Mouse (Mus musculus) MN1 (cell line): ENCODE data around the gene Rela.

ENCODE experiments used
- DNase-seq: peaks from one replicate; pipeline ENCODE4 v3.0.0-alpha.2; 2016; ENCODE audit warnings: low spot score

Rela gene

DNA sequence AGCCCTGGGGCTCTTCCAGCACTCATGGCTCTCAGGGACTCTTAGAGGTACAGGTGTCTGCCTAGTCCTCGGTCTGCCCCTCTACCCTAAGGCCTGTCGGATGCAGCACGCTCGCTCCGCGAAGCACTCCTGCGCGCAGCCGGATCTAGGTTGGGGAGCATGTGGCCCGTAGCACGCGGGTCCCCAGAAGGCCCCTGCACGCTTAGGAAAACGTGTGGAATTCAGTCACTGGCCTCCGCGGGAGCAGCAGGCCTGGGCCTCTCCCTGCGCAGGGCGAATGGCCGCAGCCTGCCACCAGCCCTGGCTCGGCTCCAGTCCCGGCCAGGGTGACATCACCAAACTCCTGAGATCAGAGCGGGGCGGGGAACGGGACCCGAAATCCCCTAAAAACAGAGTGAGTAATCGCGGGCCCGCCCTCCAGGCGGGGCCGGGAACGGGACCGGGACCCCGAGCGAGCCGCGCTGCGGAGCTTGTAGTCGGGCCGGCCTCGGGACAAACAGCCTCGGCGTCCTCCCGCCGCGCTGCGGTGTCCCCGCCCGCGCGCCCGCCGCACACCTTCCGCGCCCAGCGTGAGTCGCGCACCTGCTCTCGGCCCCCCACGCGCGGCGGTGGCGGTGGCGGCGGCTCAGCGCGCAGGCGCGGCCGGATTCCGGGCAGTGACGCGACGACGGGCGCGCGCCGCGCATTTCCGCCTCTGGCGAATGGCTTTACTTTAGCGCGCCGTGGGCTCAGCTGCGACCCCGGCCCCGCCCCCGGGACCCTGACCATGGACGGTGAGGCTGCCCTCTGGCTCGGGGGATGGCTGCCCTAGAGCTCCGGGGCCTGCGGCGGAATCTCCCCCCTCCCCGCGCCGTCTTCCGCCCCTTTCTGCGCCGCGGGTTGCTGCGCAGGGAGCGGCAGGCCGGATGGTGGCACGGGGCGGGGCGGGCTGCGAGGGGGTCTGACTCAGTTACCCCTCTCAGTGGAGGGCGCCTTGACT, at the start of gene Rela:
Rela (plus strand) TSS at position 415 of the 979 bp plus-strand sequence.
- peak; percentile 91 for DNase-seq

DNA sequence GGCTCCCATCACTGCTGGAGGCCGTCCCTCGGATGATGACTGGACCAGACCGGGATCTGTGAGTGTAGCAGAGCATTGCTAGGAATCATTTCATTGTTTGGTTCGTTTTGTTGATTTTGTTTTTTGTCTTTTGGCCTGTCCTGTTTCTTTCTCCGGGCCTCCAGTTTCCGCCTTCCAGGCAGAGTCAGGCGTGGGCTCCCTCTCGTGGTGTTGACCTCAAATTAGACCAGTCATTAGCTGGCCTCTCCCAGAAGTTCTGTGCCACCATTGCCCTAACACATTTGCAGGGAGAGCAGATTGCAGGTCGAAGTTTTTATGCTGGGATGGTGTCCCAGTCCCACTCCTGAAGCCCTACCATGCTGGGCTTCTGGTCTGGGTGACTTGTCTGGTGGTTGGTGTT, 48.1 kb upstream of the Rela start:
- DNase-seq, result no peak

DNA sequence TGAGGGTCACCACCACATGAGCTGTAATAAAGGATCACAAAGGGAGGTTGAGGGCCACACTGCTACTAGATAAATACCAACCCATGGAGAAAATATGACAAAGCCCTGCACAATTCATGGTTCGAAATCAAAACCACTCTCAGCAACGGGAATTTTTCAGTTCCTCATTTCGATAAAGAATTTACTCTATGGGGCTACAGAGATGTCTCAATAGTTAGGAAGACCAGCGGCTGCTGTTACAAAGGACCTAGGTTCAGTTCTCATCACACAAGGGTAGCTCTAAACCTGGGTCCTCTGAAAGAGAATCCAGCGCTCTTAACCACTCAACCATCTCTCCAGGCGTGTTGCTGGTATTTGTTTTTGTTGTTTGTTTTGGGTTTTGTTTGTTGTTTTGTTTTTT, 45.4 kb upstream of the Rela start:
- no peak for DNase-seq

DNA sequence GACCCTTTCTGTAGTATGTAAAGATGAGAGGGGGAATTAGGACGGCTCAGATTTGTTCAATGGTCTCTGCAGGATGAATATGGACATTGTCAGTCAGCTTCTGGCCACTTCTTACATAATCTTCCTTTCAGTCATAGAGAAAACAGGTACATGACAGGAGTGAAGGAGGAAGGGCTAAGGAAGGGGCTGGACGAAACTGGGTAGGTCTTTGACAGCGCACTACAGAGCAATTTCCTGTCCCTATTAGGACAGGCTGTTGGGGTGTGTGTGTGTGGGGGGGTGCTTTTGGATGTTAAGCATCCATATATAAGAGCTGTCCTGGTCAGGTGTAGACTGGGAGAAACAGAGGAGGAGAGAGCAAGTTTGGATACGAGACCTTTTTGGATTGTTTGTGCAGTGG, 38.1 kb upstream of the Rela start:
- DNase-seq, result no peak

DNA sequence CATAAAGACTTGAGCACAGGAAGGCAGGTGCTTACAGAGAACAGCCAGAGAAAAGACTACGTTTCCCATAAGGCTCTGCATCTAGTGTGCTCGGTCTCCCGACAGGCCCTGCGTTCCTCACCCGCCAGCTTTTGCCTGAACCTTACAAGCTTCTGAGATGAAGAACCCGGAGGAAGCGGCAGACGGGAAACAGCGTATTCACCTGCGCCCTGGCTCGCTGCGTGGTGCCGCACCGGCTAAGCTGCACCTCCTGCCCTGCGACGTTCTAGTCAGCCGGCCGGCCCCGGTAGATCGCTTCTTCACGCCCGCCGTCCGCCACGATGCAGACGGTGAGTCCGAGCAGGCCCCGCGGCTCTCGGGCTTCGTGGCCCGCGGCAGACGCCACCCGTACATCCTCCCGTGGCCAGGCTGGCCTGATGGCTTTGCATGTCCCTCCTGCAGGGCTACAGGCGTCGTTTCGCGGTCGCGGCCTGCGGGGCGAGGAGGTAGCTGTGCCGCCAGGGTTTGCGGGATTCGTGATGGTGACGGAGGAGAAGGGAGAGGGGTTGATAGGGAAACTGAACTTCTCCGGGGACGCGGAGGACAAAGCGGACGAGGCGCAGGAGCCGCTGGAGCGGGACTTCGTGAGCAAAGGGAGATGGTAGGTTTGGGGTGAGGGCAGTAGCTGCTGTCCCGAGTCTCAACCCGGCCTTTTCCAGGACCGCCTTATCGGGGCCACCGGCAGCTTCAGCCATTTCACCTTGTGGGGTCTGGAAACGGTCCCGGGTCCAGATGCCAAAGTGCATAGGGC, 35.3 kb upstream of the Rela start, which contains the start of gene Rnaseh2c:
Rnaseh2c (plus strand) TSS at position 122 of the 790 bp plus-strand sequence.
- DNase-seq, result peak; percentile 35

DNA sequence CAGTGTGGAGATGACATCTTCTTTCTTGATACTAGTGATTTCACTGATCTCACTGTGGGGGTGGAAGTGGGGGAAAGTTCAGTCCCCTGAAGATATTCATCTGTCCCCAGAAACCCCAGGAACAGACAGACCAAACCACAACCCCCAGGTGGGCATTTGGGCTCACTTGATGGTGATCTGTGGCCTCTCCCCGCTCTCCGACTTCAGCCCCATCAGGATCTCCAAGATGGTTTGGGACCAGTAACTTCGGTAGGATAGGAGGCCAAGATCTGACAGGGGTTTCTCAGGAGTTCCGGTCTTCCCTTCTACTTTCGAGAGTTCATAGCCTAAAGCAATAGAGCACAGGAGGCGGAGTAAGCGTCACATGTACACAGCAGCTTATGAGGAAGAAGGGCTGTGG, 33.6 kb upstream of the Rela start:
- no peak for DNase-seq

DNA sequence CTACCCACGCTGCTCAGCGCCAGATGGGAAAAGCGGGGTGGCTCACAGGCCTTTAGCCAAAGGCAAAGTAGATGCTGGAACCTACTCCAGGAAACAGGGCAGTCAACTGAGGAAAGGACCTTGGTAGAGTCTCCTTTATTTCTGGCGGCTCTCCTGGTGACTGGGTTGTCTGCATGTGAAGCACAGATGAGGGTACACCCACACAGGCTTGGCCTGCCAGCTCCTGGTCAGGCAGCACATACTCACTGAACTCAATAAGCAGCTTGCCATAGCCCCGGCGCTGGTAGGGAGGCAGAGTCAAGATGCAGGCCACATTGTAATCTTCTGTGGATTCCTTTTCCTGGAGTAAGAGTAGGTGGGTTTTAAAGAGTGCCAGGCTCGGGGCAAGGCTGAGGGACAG, 32.2 kb upstream of the Rela start:
- DNase-seq, result no peak

DNA sequence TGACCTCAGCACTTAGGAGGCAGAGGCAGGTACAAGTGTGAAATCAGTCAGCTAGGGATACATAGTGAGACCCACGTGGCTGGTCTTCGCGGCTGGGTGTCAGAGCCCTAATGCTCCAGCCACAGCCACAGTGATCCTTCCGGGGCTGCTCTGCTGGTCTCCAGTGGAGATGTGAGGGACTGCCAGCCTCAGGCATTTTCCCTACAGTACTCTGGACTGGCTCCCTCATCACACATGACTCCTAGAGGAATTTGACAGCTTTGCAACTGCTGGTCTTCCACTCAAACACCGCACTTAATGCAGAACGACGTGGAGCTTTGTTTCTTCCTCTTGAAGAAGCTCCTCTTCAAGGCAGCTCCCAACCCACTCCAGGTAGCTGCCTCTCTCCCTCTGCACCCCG, 31.1 kb upstream of the Rela start:
- no peak for DNase-seq

DNA sequence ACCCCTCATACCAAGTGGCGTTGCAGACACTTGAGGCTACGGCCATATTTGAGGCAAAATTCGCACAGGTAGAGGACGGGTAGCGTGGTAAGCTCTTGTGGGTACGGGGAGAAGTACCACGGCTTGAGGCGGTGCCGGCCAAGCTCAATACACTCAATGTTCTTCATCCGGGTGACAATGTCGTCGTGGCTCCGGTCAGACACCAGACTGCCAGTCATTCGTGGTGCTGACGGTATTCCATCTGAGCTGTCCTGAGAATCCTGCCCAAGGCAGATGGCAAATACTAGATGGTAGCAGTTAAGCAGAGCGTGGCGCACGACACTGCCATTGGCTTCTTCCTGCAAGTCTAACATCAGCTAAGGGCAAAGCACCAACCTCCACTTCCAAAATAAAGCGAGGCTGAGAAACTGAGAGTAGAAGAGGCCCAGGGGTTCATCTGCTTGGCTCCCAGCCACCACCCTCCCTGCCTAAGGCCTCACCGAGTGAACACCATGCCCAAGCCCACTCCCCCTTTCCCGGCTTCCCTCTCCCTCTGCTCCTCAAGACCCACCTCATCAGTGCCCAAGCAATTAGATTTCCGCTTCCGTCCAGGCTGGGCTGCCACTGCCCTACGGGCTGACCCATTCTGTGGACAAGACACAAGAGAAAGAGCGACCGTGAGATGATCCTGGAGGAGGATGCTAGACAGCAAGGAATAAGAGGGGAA, 29.4 kb upstream of the Rela start:
- DNase-seq, result no peak

DNA sequence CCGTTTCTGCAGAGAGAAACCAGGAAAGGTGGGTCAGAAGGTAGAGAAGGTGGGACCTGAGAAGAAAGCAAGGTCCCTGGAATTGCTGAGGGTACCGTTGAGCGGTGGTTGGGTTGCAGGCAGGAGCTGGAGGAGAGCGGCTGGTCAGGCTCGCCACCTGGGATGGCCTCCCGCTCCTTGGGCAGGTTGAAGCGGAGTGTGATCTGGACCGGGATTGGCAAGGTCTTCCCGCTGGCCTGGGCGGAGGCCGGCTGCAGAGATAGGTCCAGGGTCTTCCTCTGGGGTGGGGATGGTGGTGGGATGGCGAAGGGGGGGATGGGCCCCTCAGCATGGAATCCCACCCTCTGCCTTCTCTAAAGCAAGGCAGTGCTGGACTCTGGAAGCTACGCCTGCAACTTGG, 28.6 kb upstream of the Rela start:
- no peak for DNase-seq

DNA sequence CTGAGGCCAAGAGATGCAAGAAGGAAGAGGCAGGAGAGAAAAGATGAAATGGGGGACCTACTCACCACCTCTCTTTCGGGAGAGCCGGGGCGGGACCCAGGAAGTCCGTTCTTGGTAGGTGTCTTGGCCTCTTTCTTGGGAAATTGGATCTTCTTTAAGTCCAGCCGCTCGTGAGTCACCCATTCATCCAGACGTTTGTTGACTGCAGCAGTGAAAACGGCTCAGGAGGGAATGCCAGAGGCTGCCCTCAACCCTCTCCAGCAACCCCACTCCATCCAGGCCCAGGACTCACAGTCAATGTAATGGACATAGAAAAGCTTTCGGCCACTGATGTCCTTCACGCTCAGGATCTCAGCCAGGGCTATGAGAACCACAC, 28.1 kb upstream of the Rela start:
- peak; percentile 37 for DNase-seq

DNA sequence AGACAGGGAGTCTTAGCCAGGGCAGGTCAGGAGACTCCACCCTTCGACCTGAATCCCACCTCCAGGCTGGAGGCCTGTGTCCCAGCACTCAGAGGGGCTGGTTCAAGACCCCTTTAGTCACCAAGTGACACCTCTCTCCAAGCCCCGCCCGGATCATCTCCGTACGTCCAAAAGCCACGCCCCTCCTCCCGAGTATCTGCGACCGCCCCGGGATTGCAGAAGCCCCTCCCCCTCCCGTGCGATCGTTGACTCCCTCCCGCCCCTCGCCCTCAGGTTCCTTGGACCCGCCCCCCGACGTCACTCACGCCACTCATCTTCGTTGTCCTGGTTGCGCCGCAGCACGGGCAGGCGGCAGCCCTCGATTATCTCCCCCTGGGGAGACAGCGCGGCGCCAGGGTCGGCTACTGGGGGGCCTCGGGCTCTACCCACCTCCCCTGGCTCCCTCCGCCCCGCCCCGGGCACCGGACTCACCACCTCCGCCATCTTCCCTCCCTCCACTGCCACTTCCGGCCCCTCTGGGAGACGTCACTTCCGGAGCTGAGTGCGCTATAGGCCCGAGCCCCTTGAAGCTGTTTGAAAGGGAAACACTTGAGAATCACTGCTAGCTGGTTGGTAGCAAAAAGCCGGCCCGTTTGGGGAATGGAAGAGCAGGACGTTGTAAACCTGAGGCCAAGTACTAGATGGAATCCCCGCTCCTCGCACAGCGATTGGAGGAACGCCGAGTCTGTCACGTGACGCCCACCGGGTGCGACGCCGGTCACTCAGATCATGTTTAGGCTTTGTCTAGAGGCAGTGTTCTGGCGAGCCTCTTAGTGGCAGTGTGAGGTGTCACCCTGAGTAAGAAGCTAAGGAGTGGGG, 27.5 kb upstream of the Rela start, which contains the start of gene Kat5:
Kat5 (minus strand) TSS at position 691 of the 858 bp plus-strand sequence.
- peak; percentile 85 for DNase-seq

DNA sequence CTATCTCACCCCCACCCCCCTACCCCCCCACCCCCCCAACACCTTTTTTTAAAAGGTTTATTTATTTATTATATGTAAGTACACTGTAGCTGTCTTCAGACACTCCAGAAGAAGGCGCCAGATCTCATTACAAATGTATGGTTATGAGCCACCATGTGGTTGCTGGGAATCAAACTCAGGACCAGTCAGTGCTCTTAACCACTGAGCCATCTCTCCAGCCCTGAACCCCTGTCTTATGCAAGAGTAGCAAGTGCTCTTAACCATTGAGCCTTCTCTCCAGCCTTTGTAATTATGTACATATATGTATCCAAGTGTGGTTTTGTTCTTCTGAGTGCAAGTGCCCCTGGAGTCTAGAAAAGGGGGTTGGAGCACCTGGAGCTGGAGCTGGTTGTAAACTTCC, 25.3 kb upstream of the Rela start:
- DNase-seq, result no peak

DNA sequence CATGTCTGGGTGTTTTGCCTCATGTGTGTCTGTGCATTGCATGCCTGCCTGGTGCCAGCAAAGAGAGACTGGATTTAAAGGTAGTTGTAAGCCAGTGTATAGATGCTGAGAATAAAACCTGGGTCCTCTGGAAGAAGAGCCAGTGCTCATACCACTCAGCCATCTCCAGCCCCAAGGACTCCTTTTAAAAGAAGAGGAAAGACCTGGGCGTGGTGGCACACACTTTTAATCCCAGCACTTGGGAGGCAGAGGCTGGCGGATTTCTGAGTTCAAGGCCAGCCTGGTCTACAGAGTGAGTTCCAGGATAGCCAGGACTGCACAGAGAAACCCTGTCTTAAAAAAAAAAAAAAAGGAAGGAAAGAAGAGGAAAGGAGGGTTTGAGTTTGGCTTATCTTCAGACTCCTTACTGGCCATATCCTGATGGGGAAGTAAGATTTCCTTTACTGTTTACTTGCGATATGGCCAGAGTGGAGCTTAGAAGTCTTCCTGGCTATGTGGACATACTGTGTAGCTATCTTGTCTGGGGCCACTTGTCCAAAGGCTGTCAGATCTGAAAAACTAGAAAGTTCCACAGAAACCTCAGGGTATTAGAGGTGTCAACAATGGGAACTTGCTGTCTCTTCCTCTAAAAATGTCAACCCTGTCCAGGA, 24.4 kb upstream of the Rela start:
- no peak for DNase-seq

DNA sequence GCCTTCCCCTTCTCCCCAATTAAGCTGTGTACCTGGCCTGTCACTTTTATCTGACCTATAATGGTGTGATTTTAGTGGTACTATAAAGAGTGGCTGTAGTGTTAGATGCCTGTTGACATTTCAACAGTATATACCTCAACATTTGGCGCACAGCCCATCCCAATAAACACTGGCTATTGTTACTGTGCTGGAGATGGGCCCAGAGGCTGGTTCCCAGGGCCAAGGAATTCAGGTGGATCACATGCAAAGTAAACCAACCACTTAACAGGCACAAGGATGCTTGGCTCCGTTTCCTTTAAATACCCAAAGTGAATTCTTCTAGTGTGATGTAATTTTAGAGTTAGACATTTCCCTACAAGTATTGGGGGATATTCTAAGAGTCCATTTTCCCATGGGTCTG, 22.3 kb upstream of the Rela start:
- no peak for DNase-seq

DNA sequence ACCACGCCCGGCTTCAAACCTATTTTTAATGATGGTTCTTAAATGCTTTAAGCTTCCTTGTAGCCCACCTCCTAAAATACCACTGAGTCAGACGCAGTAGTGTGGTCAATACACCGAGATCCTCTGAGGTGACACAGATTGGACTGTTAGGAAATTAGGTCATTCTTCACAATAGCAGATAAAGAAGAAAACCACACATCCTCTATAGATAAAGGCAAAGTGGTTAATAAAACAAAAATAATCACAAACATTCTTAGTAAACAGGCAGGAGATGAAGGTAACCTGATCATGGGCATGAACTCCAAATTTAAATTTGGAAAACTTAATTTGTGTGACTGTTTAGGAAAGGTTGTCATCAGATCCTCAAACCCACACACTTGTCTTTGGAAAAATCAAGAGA, 17.3 kb upstream of the Rela start:
- no peak for DNase-seq

DNA sequence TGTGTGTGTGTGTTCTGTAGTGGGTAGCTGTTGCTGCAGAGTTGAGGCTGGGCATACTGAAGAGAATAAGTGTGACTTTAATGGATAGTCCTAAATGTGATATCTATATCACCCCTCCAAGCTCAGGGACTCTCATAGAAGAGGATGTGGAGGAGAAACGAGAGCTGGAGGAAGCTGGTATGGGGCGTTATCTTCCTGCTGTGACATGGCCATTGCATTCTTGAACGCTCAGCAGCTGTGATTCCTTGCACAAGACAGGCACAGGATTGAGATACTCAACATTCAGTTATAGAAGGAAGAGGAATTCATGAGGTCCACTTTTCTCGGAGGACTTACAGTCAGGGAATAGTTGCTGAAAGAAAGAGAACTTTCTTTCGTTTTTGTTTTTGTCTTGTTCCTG, 15.4 kb upstream of the Rela start:
- DNase-seq, result no peak

DNA sequence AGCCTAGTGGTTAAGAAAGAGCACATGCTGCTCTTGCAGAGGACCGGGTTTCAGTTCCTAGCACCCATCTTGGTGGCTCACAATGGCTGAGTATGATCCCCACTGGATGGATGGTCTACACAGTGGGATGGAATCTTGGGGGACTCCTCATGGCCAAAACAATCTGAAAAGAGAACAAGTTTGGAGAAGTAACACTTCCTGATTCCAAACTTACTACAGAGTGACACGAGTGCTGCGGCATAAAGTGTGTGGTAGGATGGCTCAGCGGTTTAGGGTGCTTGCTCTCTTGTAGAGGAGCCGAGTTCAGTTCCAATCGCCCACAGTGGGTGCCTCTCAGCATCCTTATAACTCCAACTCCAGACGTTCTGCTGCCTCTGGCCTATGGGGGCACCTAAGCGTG, 12.0 kb upstream of the Rela start:
- DNase-seq, result no peak

DNA sequence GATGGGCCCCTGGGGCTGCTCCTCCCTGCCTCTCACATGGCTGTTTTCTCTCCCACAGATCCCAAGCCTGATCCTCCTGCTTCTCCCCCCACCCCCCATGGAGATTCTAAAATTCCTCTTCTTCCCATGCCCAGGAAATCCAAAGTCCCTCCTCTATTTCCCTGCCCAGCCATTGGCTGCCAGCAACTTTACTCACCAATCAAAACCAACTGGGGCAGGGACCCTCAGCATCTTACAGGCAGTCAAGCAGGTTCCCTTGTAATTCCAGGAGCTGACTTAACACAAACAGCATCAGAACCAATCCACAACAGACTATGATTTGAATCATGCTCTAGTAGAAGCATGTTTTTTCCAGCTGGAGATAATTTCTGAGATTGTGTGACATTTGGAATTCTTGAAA, 7.4 kb upstream of the Rela start:
- no peak for DNase-seq

DNA sequence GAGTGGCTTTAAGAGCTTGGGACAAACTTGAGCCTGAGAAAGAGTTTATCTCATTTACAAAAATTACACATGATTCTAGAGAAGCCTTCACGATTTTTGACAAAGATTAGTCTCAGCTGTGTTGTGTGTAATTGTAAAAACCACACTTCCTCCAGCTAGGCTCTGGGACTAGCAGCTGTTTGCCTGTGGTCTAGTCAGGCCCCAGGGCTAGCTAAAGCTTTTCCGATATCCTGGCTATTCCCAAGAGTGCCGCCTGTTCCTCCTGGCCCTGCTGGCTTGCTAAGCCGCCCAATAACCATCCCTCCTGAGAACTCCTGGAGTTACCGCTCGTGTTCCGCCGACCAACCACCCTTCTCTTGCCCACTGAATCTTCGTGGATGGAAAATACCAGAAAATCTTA, 5.2 kb upstream of the Rela start:
- no peak for DNase-seq

DNA sequence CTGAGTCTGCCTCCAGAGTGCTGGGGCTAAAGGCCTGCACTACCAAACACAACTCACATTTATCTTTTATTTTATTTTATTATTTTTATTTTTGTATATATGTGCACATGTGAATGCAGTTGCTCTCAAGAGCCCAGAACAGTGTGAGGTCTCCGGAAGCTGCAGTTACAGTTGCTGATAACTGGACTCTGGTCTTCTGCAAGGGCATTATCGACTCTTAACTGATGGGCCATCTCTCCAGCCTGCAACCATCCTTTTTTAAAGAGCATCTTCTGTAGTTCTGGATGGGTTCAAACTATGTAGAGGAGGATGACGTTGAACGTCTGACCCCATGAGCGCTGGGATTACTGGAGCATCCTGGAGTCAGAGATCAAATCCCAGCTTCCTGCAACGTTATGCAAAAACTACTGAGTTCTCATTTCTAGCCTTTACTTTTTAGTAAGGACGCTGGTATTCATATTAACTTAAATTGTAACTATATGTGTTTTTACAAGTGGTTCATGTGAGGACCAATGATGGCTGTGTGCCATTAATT, 1.2 kb upstream of the Rela start:
- no peak for DNase-seq
